Mouse (Mus musculus): ENCODE measurements around the gene Ciao2b. TPM values are rescaled to one million over a fixed set of nuclear protein-coding genes. Genes with fewer than 3 reads are reported as not detected.

The Ciao2b gene
- polyA plus RNA-seq, 1 experiment = 63.4 TPM

DNA sequence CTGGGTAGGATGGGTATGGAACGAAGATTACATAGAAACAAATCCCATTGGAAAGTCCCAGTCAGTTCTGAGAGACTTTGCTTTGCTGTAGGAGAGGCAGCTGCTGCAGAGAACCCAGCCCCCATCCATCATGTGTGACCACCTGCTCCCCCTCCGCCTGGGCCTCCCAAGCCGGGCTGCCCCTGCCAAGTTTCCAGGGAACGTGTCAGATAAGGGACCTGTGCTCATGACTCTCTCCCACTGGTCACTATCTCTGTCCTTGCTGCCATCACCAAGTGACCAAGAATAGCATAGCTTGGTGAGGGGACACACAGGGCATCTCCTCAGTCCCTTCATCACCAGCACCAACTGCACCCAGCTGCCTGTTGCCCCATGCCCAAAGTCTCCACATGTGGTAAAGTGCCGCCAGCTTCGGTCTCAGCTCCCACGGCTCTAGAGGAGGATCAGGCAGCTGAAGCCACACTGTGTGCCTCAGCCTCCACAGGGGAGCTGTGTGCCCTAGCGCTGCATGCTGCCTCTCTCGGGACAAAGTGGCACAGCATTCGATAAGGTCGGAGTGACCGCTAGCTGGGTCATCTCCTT is 31.5 kb downstream of the Ciao2b start:
- no peak overlapping the region for H3K9ac ChIP-seq (ENCODE audit: low read depth, poor library complexity, severe bottlenecking)
- H3K27me3 ChIP-seq (ENCODE audit: control insufficient read depth, insufficient read depth, low read length, poor library complexity, severe bottlenecking) = no peaks in the 10 kb centered on the region
- no peaks in the 10 kb centered on the region for H3K4me1 ChIP-seq (ENCODE audit: control insufficient read depth, insufficient read depth, low read length)
- no peak overlapping the region for H3K4me3 ChIP-seq (ENCODE audit: low read depth, low read length)
- TF ChIP-seq EP300 (IDR thresholded peaks at IDR 0.05; ENCODE audit: insufficient read depth, low read depth, low read length) (no peak), CTCF (IDR thresholded peaks at IDR 0.05; ENCODE audit: low read depth, low read length) (no peak), POLR2A (IDR thresholded peaks at IDR 0.05; ENCODE audit: insufficient read depth, low read length) (no peak)
- no peak overlapping the region for H3K27ac ChIP-seq (ENCODE audit: insufficient read depth, low read length)
- no peaks in the 10 kb centered on the region for H3K9me3 ChIP-seq (replicated peaks; ENCODE audit: control insufficient read depth, insufficient read depth, low read length, poor library complexity, severe bottlenecking)
- no peaks in the 10 kb centered on the region for H3K36me3 ChIP-seq (ENCODE audit: control insufficient read depth, insufficient read depth, low read length, poor library complexity, severe bottlenecking)

- no peaks in the 10 kb centered on the region for H3K9me3 ChIP-seq (replicated peaks; ENCODE audit: control insufficient read depth, insufficient read depth, low read length, poor library complexity, severe bottlenecking)
- no peaks in the 10 kb centered on the region for H3K36me3 ChIP-seq (ENCODE audit: control insufficient read depth, insufficient read depth, low read length, poor library complexity, severe bottlenecking)
- H3K4me3 ChIP-seq (ENCODE audit: low read depth, low read length) = no peak overlapping the region
- no peaks in the 10 kb centered on the region for H3K4me1 ChIP-seq (ENCODE audit: control insufficient read depth, insufficient read depth, low read length)
- H3K27ac ChIP-seq (ENCODE audit: insufficient read depth, low read length) = no peak overlapping the region
- no peak overlapping the region for H3K9ac ChIP-seq (ENCODE audit: low read depth, poor library complexity, severe bottlenecking)
- TF ChIP-seq CTCF (IDR thresholded peaks at IDR 0.05; ENCODE audit: low read depth, low read length) = no peak
- TF ChIP-seq POLR2A (IDR thresholded peaks at IDR 0.05; ENCODE audit: insufficient read depth, low read length) = no peak
- TF ChIP-seq EP300 (IDR thresholded peaks at IDR 0.05; ENCODE audit: insufficient read depth, low read depth, low read length) = no peak
- no peaks in the 10 kb centered on the region for H3K27me3 ChIP-seq (ENCODE audit: control insufficient read depth, insufficient read depth, low read length, poor library complexity, severe bottlenecking)
Measured at GRCm38 (mm10) chr8:104609222-104609621, 32.5 kb downstream of the Ciao2b start.

GRCm38 (mm10) chr8:104607944-104608343 is 33.8 kb downstream of the Ciao2b start:
- no peak overlapping the region for H3K4me3 ChIP-seq (ENCODE audit: low read depth, low read length)
- TF ChIP-seq POLR2A (IDR thresholded peaks at IDR 0.05; ENCODE audit: insufficient read depth, low read length) = no peak
- no peak for TF ChIP-seq EP300 (IDR thresholded peaks at IDR 0.05; ENCODE audit: insufficient read depth, low read depth, low read length)
- no peak for TF ChIP-seq CTCF (IDR thresholded peaks at IDR 0.05; ENCODE audit: low read depth, low read length)
- no peaks in the 10 kb centered on the region for H3K4me1 ChIP-seq (ENCODE audit: control insufficient read depth, insufficient read depth, low read length)
- no peak overlapping the region for H3K9ac ChIP-seq (ENCODE audit: low read depth, poor library complexity, severe bottlenecking)
- no peaks in the 10 kb centered on the region for H3K36me3 ChIP-seq (ENCODE audit: control insufficient read depth, insufficient read depth, low read length, poor library complexity, severe bottlenecking)
- no peaks in the 10 kb centered on the region for H3K9me3 ChIP-seq (replicated peaks; ENCODE audit: control insufficient read depth, insufficient read depth, low read length, poor library complexity, severe bottlenecking)
- no peak overlapping the region for H3K27ac ChIP-seq (ENCODE audit: insufficient read depth, low read length)
- H3K27me3 ChIP-seq (ENCODE audit: control insufficient read depth, insufficient read depth, low read length, poor library complexity, severe bottlenecking) = no peaks in the 10 kb centered on the region

DNA sequence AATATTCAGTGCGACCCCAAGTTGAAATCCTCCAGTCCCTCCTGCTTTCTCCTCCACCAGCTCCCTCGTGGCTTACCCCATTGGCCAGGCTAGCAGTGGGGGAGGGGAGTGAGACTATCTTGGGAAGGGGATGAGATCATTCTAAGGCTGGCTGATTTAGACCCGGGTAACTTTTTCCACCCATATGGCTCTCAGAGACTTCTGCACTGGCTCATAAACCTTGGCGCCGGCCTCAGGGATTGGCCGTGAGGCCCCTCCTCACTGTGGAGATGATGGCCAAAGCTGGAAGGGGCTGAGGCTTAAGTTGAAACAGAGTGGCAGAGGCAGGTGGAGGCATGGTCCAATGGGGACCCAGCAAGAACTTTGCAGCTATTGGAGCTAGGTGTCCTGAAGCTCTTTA is 35.4 kb downstream of the Ciao2b start:
- H3K36me3 ChIP-seq (ENCODE audit: control insufficient read depth, insufficient read depth, low read length, poor library complexity, severe bottlenecking) = no peaks in the 10 kb centered on the region
- no peak overlapping the region for H3K9ac ChIP-seq (ENCODE audit: low read depth, poor library complexity, severe bottlenecking)
- H3K4me3 ChIP-seq (ENCODE audit: low read depth, low read length) = no peak overlapping the region
- no peaks in the 10 kb centered on the region for H3K9me3 ChIP-seq (replicated peaks; ENCODE audit: control insufficient read depth, insufficient read depth, low read length, poor library complexity, severe bottlenecking)
- TF ChIP-seq POLR2A (IDR thresholded peaks at IDR 0.05; ENCODE audit: insufficient read depth, low read length) (no peak), EP300 (IDR thresholded peaks at IDR 0.05; ENCODE audit: insufficient read depth, low read depth, low read length) (no peak), CTCF (IDR thresholded peaks at IDR 0.05; ENCODE audit: low read depth, low read length) (no peak)
- no peaks in the 10 kb centered on the region for H3K4me1 ChIP-seq (ENCODE audit: control insufficient read depth, insufficient read depth, low read length)
- H3K27me3 ChIP-seq (ENCODE audit: control insufficient read depth, insufficient read depth, low read length, poor library complexity, severe bottlenecking) = no peaks in the 10 kb centered on the region
- H3K27ac ChIP-seq (ENCODE audit: insufficient read depth, low read length) = no peak overlapping the region

GRCm38 (mm10) chr8:104603245-104603593 is 38.5 kb downstream of the Ciao2b start:
- no peak for TF ChIP-seq POLR2A (IDR thresholded peaks at IDR 0.05; ENCODE audit: insufficient read depth, low read length)
- no peak for TF ChIP-seq EP300 (IDR thresholded peaks at IDR 0.05; ENCODE audit: insufficient read depth, low read depth, low read length)
- no peak for TF ChIP-seq CTCF (IDR thresholded peaks at IDR 0.05; ENCODE audit: low read depth, low read length)
- no peaks in the 10 kb centered on the region for H3K36me3 ChIP-seq (ENCODE audit: control insufficient read depth, insufficient read depth, low read length, poor library complexity, severe bottlenecking)
- H3K4me1 ChIP-seq (ENCODE audit: control insufficient read depth, insufficient read depth, low read length) = no peaks in the 10 kb centered on the region
- no peak overlapping the region for H3K4me3 ChIP-seq (ENCODE audit: low read depth, low read length)
- H3K27ac ChIP-seq (ENCODE audit: insufficient read depth, low read length) = no peak overlapping the region
- peak overlapping the region; percentile 28; the same call in 1 of the 2 replicates for H3K9ac ChIP-seq (ENCODE audit: low read depth, poor library complexity, severe bottlenecking)
- no peaks in the 10 kb centered on the region for H3K27me3 ChIP-seq (ENCODE audit: control insufficient read depth, insufficient read depth, low read length, poor library complexity, severe bottlenecking)
- no peaks in the 10 kb centered on the region for H3K9me3 ChIP-seq (replicated peaks; ENCODE audit: control insufficient read depth, insufficient read depth, low read length, poor library complexity, severe bottlenecking)

GRCm38 (mm10) chr8:104602468-104603244 is 39.1 kb downstream of the Ciao2b start:
- no peaks in the 10 kb centered on the region for H3K36me3 ChIP-seq (ENCODE audit: control insufficient read depth, insufficient read depth, low read length, poor library complexity, severe bottlenecking)
- H3K4me3 ChIP-seq (ENCODE audit: low read depth, low read length) = peak overlapping the region; percentile 45
- peak overlapping the region; percentile 31 for H3K27ac ChIP-seq (ENCODE audit: insufficient read depth, low read length)
- peak overlapping the region; percentile 28 for H3K9ac ChIP-seq (ENCODE audit: low read depth, poor library complexity, severe bottlenecking)
- H3K9me3 ChIP-seq (replicated peaks; ENCODE audit: control insufficient read depth, insufficient read depth, low read length, poor library complexity, severe bottlenecking) = no peaks in the 10 kb centered on the region
- H3K4me1 ChIP-seq (ENCODE audit: control insufficient read depth, insufficient read depth, low read length) = no peaks in the 10 kb centered on the region
- TF ChIP-seq POLR2A (IDR thresholded peaks at IDR 0.05; ENCODE audit: insufficient read depth, low read length) (no peak), CTCF (IDR thresholded peaks at IDR 0.05; ENCODE audit: low read depth, low read length) (peak; percentile 99), EP300 (IDR thresholded peaks at IDR 0.05; ENCODE audit: insufficient read depth, low read depth, low read length) (0 out of 2 replicates have a peak, but pooled peaks have one; percentile 50)
- H3K27me3 ChIP-seq (ENCODE audit: control insufficient read depth, insufficient read depth, low read length, poor library complexity, severe bottlenecking) = no peaks in the 10 kb centered on the region

All from ES-Bruce4 (cell line).